In genomic region chr15:5869289-5869688, GRCm38 (mm10) we compare ENCODE assay signal across 11 mouse cellular contexts.
DNase-seq lines count a peak whose midpoint lies in the region; ATAC-seq and TF ChIP-seq lines count a peak whose summit lies in the region.
"Had no signal": no experiment of that assay in that cellular context is flagged by ENCODE, and none has a peak within 500 bp of the region (broad histone marks: within the 10 kb centered on the region; RNA-seq: fewer than 3 reads in every experiment).

No protein-coding gene starts in this region.

- ATAC-seq in forebrain, embryonic 12.5 days (ENCODE audit: low FRiP score): no peak
- no peak for ATAC-seq in hindbrain, postnatal 0 days

- no peak overlapping the region for H3K9ac ChIP-seq in forebrain, embryonic 12.5 days
- no peak overlapping the region for H3K9ac ChIP-seq in hindbrain, postnatal 0 days (replicated peaks; ENCODE audit: low read length)

- H3K27me3 ChIP-seq in forebrain, embryonic 10.5 days (ENCODE audit: poor library complexity, severe bottlenecking): no peaks in the 10 kb centered on the region
- H3K27me3 ChIP-seq in forebrain, embryonic 12.5 days: no peaks in the 10 kb centered on the region
- no peaks in the 10 kb centered on the region for H3K27me3 ChIP-seq in hindbrain, postnatal 0 days (ENCODE audit: insufficient read depth, low read length)
- no peaks in the 10 kb centered on the region for H3K27me3 ChIP-seq in hindbrain, embryonic 10.5 days (ENCODE audit: insufficient read depth, poor library complexity, severe bottlenecking)
- H3K27me3 ChIP-seq: megakaryocyte, embryonic 14.5 days had no signal

- no peak overlapping the region for H3K27ac ChIP-seq in forebrain, embryonic 10.5 days
- no peak overlapping the region for H3K27ac ChIP-seq in forebrain, embryonic 12.5 days
- no peak overlapping the region for H3K27ac ChIP-seq in hindbrain, postnatal 0 days
- no peak overlapping the region for H3K27ac ChIP-seq in hindbrain, embryonic 10.5 days

- H3K4me3 ChIP-seq in forebrain, embryonic 10.5 days: no peak overlapping the region
- H3K4me3 ChIP-seq in forebrain, embryonic 12.5 days (replicated peaks): no peak overlapping the region
- no peak overlapping the region for H3K4me3 ChIP-seq in hindbrain, postnatal 0 days (ENCODE audit: low read length)
- no peak overlapping the region for H3K4me3 ChIP-seq in hindbrain, embryonic 10.5 days
- H3K4me3 ChIP-seq: megakaryocyte, embryonic 14.5 days had no signal

- no peak overlapping the region for H3K4me2 ChIP-seq in forebrain, embryonic 12.5 days
- no peak overlapping the region for H3K4me2 ChIP-seq in hindbrain, postnatal 0 days (ENCODE audit: low read depth, low read length)

- H3K9me3 ChIP-seq in forebrain, embryonic 10.5 days: no peaks in the 10 kb centered on the region
- H3K9me3 ChIP-seq in forebrain, embryonic 12.5 days: no peaks in the 10 kb centered on the region
- H3K9me3 ChIP-seq in hindbrain, postnatal 0 days (ENCODE audit: low read length): no peaks in the 10 kb centered on the region
- H3K9me3 ChIP-seq in hindbrain, embryonic 10.5 days: no peaks in the 10 kb centered on the region
- H3K9me3 ChIP-seq: megakaryocyte, embryonic 14.5 days had no signal

- peak; percentile 23 for DNase-seq in forebrain, embryonic 10.5 days (ENCODE audit: extremely low spot score, low spot score)
- peak; percentile 46 for DNase-seq in hindbrain, postnatal 0 days (ENCODE audit: low spot score)
- no peak for DNase-seq in hindbrain, embryonic 10.5 days (ENCODE audit: low spot score)
- peak; percentile 17 for DNase-seq in embryo, embryonic 11.5 days (ENCODE audit: low read depth, low spot score)
- DNase-seq in layer of hippocampus, postnatal 14 days (ENCODE audit: low spot score in 2 of 2): peak; percentile 14 to 43
- DNase-seq in spleen, adult 18-20 months: no peak
- DNase-seq in adrenal gland, postnatal 4 days (ENCODE audit: low spot score in 2 of 2): no peak
- DNase-seq: adrenal gland, postnatal 10 days; kidney, postnatal 14 days had no signal

- no peaks in the 10 kb centered on the region for H3K4me1 ChIP-seq in forebrain, embryonic 10.5 days
- no peaks in the 10 kb centered on the region for H3K4me1 ChIP-seq in forebrain, embryonic 12.5 days
- no peaks in the 10 kb centered on the region for H3K4me1 ChIP-seq in hindbrain, postnatal 0 days (ENCODE audit: insufficient read depth, low read length)
- no peaks in the 10 kb centered on the region for H3K4me1 ChIP-seq in hindbrain, embryonic 10.5 days (replicated peaks)
- H3K4me1 ChIP-seq: megakaryocyte, embryonic 14.5 days had no signal

- no peaks in the 10 kb centered on the region for H3K36me3 ChIP-seq in forebrain, embryonic 10.5 days (replicated peaks)
- H3K36me3 ChIP-seq in forebrain, embryonic 12.5 days (replicated peaks): no peaks in the 10 kb centered on the region
- H3K36me3 ChIP-seq in hindbrain, postnatal 0 days (ENCODE audit: insufficient read depth, low read length): no peaks in the 10 kb centered on the region
- H3K36me3 ChIP-seq in hindbrain, embryonic 10.5 days: no peaks in the 10 kb centered on the region

- TF ChIP-seq CTCF in hindbrain, postnatal 0 days (IDR thresholded peaks at IDR 0.05; ENCODE audit: low read depth): no peak

- WGBS in forebrain, embryonic 10.5 days: 70% methylated on average over 12 of the region's 12 CpGs
- WGBS in forebrain, embryonic 12.5 days: 77% methylated on average over 12 of the region's 12 CpGs
- 64% methylated on average over 12 of the region's 12 CpGs for WGBS in hindbrain, postnatal 0 days
- 67% methylated on average over 12 of the region's 12 CpGs for WGBS in hindbrain, embryonic 10.5 days

Comparison
In these comparisons a context has a peak if more than half of its experiments do, and no peak if none do; other contexts are left out.
1. DNase-seq: peak in forebrain, embryonic 10.5 days (single experiment), hindbrain, postnatal 0 days (single experiment), embryo, embryonic 11.5 days (single experiment) and layer of hippocampus, postnatal 14 days (2 of 2); none in hindbrain, embryonic 10.5 days (single experiment), spleen, adult 18-20 months (0 of 2) and adrenal gland, postnatal 4 days (0 of 2).